Mouse (Mus musculus): ENCODE results near the gene Rdh12.

Rdh12 gene

GRCm38 (mm10) chr12:79253294-79254053 is 44.8 kb downstream of the Rdh12 start:
- peak; percentile 26 to 39 for DNase-seq (ENCODE audit: low spot score in 2 of 2)

GRCm38 (mm10) chr12:79254975-79255374 is 46.3 kb downstream of the Rdh12 start:
- no peak for DNase-seq (ENCODE audit: low spot score in 2 of 2)

- no peak for DNase-seq (ENCODE audit: low spot score in 2 of 2)
Measured at GRCm38 (mm10) chr12:79260154-79260553, 51.4 kb downstream of the Rdh12 start.

- DNase-seq (ENCODE audit: low spot score in 2 of 2) = no peak
Measured at GRCm38 (mm10) chr12:79261035-79261434, 52.3 kb downstream of the Rdh12 start.
